20 mouse cellular contexts compared by ENCODE assay signal in the genomic region with DNA sequence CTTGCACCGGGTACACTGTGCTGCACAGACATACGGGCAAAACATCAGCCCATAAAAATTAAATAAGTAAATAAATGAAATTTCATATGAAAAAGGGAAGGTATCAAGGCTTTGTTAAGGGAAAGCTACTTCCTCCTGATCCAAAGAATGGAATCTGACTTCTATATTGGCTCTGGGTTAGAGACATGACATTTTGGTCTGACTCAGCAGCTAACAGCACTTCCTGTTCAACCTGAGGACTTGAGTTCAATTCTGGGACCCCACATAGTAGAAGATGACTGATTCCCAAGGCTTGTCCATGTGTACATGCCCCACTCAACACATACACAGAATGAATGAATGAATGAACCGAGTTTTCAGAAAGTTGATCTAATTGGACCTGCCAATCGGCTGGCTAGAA. TPM values are rescaled to one million over a fixed set of nuclear protein-coding genes. Genes with fewer than 3 reads are reported as not detected.
DNase-seq lines count a peak whose midpoint lies in the region; ATAC-seq and TF ChIP-seq lines count a peak whose summit lies in the region.
"Had no signal": no experiment of that assay in that cellular context is flagged by ENCODE, and none has a peak within 500 bp of the region (broad histone marks: within the 10 kb centered on the region; RNA-seq: fewer than 3 reads in every experiment).

No protein-coding gene starts in this region.

- DNase-seq in cerebellum, adult 9-11 months = peak; percentile 8
- DNase-seq in cerebellum, adult 8-10 months = no peak
- DNase-seq in heart, postnatal 10 days = no peak
- DNase-seq in stomach, postnatal 0 days (ENCODE audit: low spot score) = no peak
- no peak for DNase-seq in gastrocnemius, postnatal 25 days
- no peak for DNase-seq in frontal cortex, postnatal 14 days (ENCODE audit: low spot score in 2 of 2)
- DNase-seq: adrenal gland, postnatal 25 days; forebrain, postnatal 0 days; lung, postnatal 14 days; right cerebral cortex, adult 18-20 months had no signal

- H3K27me3 ChIP-seq in heart, embryonic 16.5 days (ENCODE audit: control insufficient read depth, insufficient read depth, low read length) = peaks cover 3% of the 10 kb centered on the region; the same call in 1 of the 2 replicates
- no peaks in the 10 kb centered on the region for H3K27me3 ChIP-seq in stomach, embryonic 14.5 days (ENCODE audit: control insufficient read depth, insufficient read depth, low read length)
- H3K27me3 ChIP-seq in stomach, postnatal 0 days (ENCODE audit: control insufficient read depth, insufficient read depth, low read length) = no peaks in the 10 kb centered on the region
- H3K27me3 ChIP-seq: neural tube, embryonic 15.5 days had no signal

- 77% methylated on average over 4 of the region's 4 CpGs for WGBS in heart, embryonic 16.5 days
- 87% methylated on average over 4 of the region's 4 CpGs for WGBS in stomach, embryonic 14.5 days
- WGBS in stomach, postnatal 0 days = 78% methylated on average over 4 of the region's 4 CpGs

- no peak for TF ChIP-seq EP300 in stomach, postnatal 0 days (optimal IDR thresholded peaks at IDR 0.05)

- H3K4me1 ChIP-seq in heart, embryonic 16.5 days (ENCODE audit: control insufficient read depth, insufficient read depth, low read length) = peaks cover 35% of the 10 kb centered on the region
- H3K4me1 ChIP-seq in stomach, embryonic 14.5 days (ENCODE audit: control insufficient read depth, insufficient read depth, low read length) = peaks cover 15% of the 10 kb centered on the region
- H3K4me1 ChIP-seq in stomach, postnatal 0 days (replicated peaks; ENCODE audit: control insufficient read depth, insufficient read depth) = peaks cover 9% of the 10 kb centered on the region

- no peaks in the 10 kb centered on the region for H3K36me3 ChIP-seq in heart, embryonic 16.5 days (ENCODE audit: control insufficient read depth, insufficient read depth)
- H3K36me3 ChIP-seq in stomach, embryonic 14.5 days (ENCODE audit: control insufficient read depth, insufficient read depth, low read length) = no peaks in the 10 kb centered on the region
- no peaks in the 10 kb centered on the region for H3K36me3 ChIP-seq in stomach, postnatal 0 days (ENCODE audit: control insufficient read depth, insufficient read depth, low read length)
- H3K36me3 ChIP-seq: embryonic facial prominence, embryonic 12.5 days; hindbrain, embryonic 12.5 days; limb, embryonic 12.5 days; midbrain, embryonic 12.5 days; neural tube, embryonic 15.5 days had no signal

- H3K4me2 ChIP-seq in heart, embryonic 16.5 days (ENCODE audit: low read depth, low read length) = peak overlapping the region; percentile 22; the same call in 1 of the 2 replicates
- no peak overlapping the region for H3K4me2 ChIP-seq in stomach, embryonic 14.5 days (replicated peaks; ENCODE audit: low read depth, low read length)
- no peak overlapping the region for H3K4me2 ChIP-seq in stomach, postnatal 0 days (replicated peaks; ENCODE audit: low read depth)
- H3K4me2 ChIP-seq: embryonic facial prominence, embryonic 12.5 days; hindbrain, embryonic 12.5 days; limb, embryonic 12.5 days; midbrain, embryonic 12.5 days; neural tube, embryonic 15.5 days had no signal

- TF ChIP-seq CTCF in stomach, postnatal 0 days (IDR thresholded peaks at IDR 0.05; ENCODE audit: low read depth) = no peak

- H3K9ac ChIP-seq in heart, embryonic 16.5 days (ENCODE audit: low read length) = no peak overlapping the region
- no peak overlapping the region for H3K9ac ChIP-seq in stomach, embryonic 14.5 days (replicated peaks; ENCODE audit: low read depth, low read length)
- H3K9ac ChIP-seq in stomach, postnatal 0 days (ENCODE audit: low read length) = no peak overlapping the region
- H3K9ac ChIP-seq: embryonic facial prominence, embryonic 12.5 days; forebrain, postnatal 0 days; hindbrain, embryonic 12.5 days; limb, embryonic 12.5 days; midbrain, embryonic 12.5 days; neural tube, embryonic 15.5 days had no signal

- H3K27ac ChIP-seq in heart, embryonic 16.5 days (ENCODE audit: low read length) = peak overlapping the region; percentile 81
- peak overlapping the region; percentile 66; the same call in 1 of the 2 replicates for H3K27ac ChIP-seq in stomach, embryonic 14.5 days (ENCODE audit: low read length)
- no peak overlapping the region for H3K27ac ChIP-seq in stomach, postnatal 0 days (replicated peaks)
- H3K27ac ChIP-seq: embryonic facial prominence, embryonic 12.5 days; hindbrain, embryonic 12.5 days; layer of hippocampus, adult 2 months; limb, embryonic 12.5 days; liver, embryonic 14.5 days; midbrain, embryonic 12.5 days; neural tube, embryonic 15.5 days had no signal

- no peaks in the 10 kb centered on the region for H3K9me3 ChIP-seq in heart, embryonic 16.5 days (replicated peaks; ENCODE audit: control insufficient read depth, low read length)
- no peaks in the 10 kb centered on the region for H3K9me3 ChIP-seq in stomach, embryonic 14.5 days (ENCODE audit: control insufficient read depth, low read depth, low read length)
- H3K9me3 ChIP-seq in stomach, postnatal 0 days (ENCODE audit: control insufficient read depth, low read length) = no peaks in the 10 kb centered on the region
- H3K9me3 ChIP-seq: embryonic facial prominence, embryonic 12.5 days; hindbrain, embryonic 12.5 days; limb, embryonic 12.5 days; midbrain, embryonic 12.5 days; neural tube, embryonic 15.5 days had no signal

- H3K4me3 ChIP-seq in heart, embryonic 16.5 days (ENCODE audit: low read length) = no peak overlapping the region
- no peak overlapping the region for H3K4me3 ChIP-seq in stomach, embryonic 14.5 days (ENCODE audit: low read depth, low read length)
- H3K4me3 ChIP-seq in stomach, postnatal 0 days (ENCODE audit: low read depth, low read length) = no peak overlapping the region
- H3K4me3 ChIP-seq: embryonic facial prominence, embryonic 12.5 days; hindbrain, embryonic 12.5 days; layer of hippocampus, adult 2 months; limb, embryonic 12.5 days; midbrain, embryonic 12.5 days; neural tube, embryonic 15.5 days had no signal

- intact Hi-C loops in heart, postnatal 10 days (cut with DNase I) = loop anchor here (2.0 kb wide), 1 partner anchor 83 kb away; a partner anchor contains a TSS

- ATAC-seq in heart, embryonic 16.5 days (replicated peaks; ENCODE audit: extremely low read depth, insufficient read depth, low FRiP score) = no peak
- ATAC-seq in stomach, embryonic 14.5 days (ENCODE audit: insufficient number of reproducible peaks, insufficient read depth, low FRiP score, low read depth) = no peak
- no peak for ATAC-seq in stomach, postnatal 0 days (ENCODE audit: low FRiP score, low TSS enrichment)
- ATAC-seq: forebrain, postnatal 0 days had no signal

RNA-seq across cellular contexts. Expression of a gene that starts 3.0 kb away (rescaled TPM):
- 43.7 and 49.4 TPM in 2 replicates for polyA plus RNA-seq in heart, embryonic 16.5 days (2015; fragmentation: Nextera tagmentation; extraction: Ambion mirVana)
- total RNA-seq in heart, postnatal 10 days (2021) = 10 to 100 TPM; 50.9 to 61.5 TPM
- 37.3 and 39.8 TPM in 2 replicates for polyA plus RNA-seq in stomach, embryonic 14.5 days (2014; fragmentation: Nextera tagmentation; extraction: Ambion mirVana)
- 21.5 and 24.6 TPM in 2 replicates for polyA plus RNA-seq in stomach, postnatal 0 days (2015; fragmentation: Nextera tagmentation; extraction: Ambion mirVana)
- total RNA-seq in gastrocnemius, postnatal 25 days (2021) = 100 to 1,000 TPM; 218 TPM

RNA-seq across cellular contexts. Expression of a gene that starts 11.7 kb away (rescaled TPM):
- polyA plus RNA-seq in heart, embryonic 16.5 days (2015; fragmentation: Nextera tagmentation; extraction: Ambion mirVana) = 0.70 and 0.85 TPM in 2 replicates
- under 1 TPM; 0.22 to 0.43 TPM for total RNA-seq in heart, postnatal 10 days (2021)
- polyA plus RNA-seq in stomach, embryonic 14.5 days (2014; fragmentation: Nextera tagmentation; extraction: Ambion mirVana) = 5.8 and 7.0 TPM in 2 replicates
- 3.8 TPM in 2 replicates for polyA plus RNA-seq in stomach, postnatal 0 days (2015; fragmentation: Nextera tagmentation; extraction: Ambion mirVana)
- under 1 TPM; 0.18 to 0.48 TPM for total RNA-seq in gastrocnemius, postnatal 25 days (2021)
- total RNA-seq: megakaryocyte, adult 5-6 weeks had no signal

RNA-seq across cellular contexts. Expression of a gene that starts 26.0 kb away (rescaled TPM):
- polyA plus RNA-seq in heart, embryonic 16.5 days (2015; fragmentation: Nextera tagmentation; extraction: Ambion mirVana) = 12.5 and 15.1 TPM in 2 replicates
- 1 to 10 TPM; 2.8 to 4.8 TPM for total RNA-seq in heart, postnatal 10 days (2021)
- polyA plus RNA-seq in stomach, embryonic 14.5 days (2014; fragmentation: Nextera tagmentation; extraction: Ambion mirVana) = 19.2 and 19.9 TPM in 2 replicates
- 8.1 and 8.6 TPM in 2 replicates for polyA plus RNA-seq in stomach, postnatal 0 days (2015; fragmentation: Nextera tagmentation; extraction: Ambion mirVana)
- 1 to 10 TPM; 3.3 to 3.4 TPM for total RNA-seq in gastrocnemius, postnatal 25 days (2021)

RNA-seq across cellular contexts. Expression of a gene that starts 30.7 kb away (rescaled TPM):
- polyA plus RNA-seq in heart, embryonic 16.5 days (2015; fragmentation: Nextera tagmentation; extraction: Ambion mirVana) = 229 and 244 TPM in 2 replicates
- total RNA-seq in heart, postnatal 10 days (2021) = 100 to 1,000 TPM; 133 to 134 TPM
- 186 and 200 TPM in 2 replicates for polyA plus RNA-seq in stomach, embryonic 14.5 days (2014; fragmentation: Nextera tagmentation; extraction: Ambion mirVana)
- polyA plus RNA-seq in stomach, postnatal 0 days (2015; fragmentation: Nextera tagmentation; extraction: Ambion mirVana) = 242 and 249 TPM in 2 replicates
- 10 to 100 TPM; 72.1 to 75.9 TPM for total RNA-seq in gastrocnemius, postnatal 25 days (2021)

RNA-seq across cellular contexts. Expression of a gene that starts 34.6 kb away (rescaled TPM):
- 8.6 and 9.5 TPM in 2 replicates for polyA plus RNA-seq in heart, embryonic 16.5 days (2015; fragmentation: Nextera tagmentation; extraction: Ambion mirVana)
- total RNA-seq in heart, postnatal 10 days (2021) = 10 to 100 TPM; 13.7 to 15.6 TPM
- polyA plus RNA-seq in stomach, embryonic 14.5 days (2014; fragmentation: Nextera tagmentation; extraction: Ambion mirVana) = 30.3 and 32.1 TPM in 2 replicates
- polyA plus RNA-seq in stomach, postnatal 0 days (2015; fragmentation: Nextera tagmentation; extraction: Ambion mirVana) = 11.9 and 12.1 TPM in 2 replicates
- total RNA-seq in gastrocnemius, postnatal 25 days (2021) = 1 to 10 TPM; 2.6 to 3.5 TPM
- total RNA-seq: megakaryocyte, adult 5-6 weeks had no signal
